15 mouse cellular contexts compared by ENCODE assay signal in genomic region chr17:47250001-47250400, GRCm38 (mm10).
DNase-seq lines count a peak whose midpoint lies in the region; ATAC-seq lines count a peak whose summit lies in the region.
"Had no signal": no experiment of that assay in that cellular context is flagged by ENCODE, and none has a peak within 500 bp of the region (broad histone marks: within the 10 kb centered on the region; RNA-seq: fewer than 3 reads in every experiment).

No protein-coding gene starts in this region.

- no peaks in the 10 kb centered on the region for H3K9me3 ChIP-seq in liver, embryonic 16.5 days (replicated peaks; ENCODE audit: control insufficient read depth, low read length)
- H3K9me3 ChIP-seq: forebrain, embryonic 10.5 days; heart, embryonic 13.5 days had no signal

- ATAC-seq in liver, embryonic 16.5 days (ENCODE audit: low read depth) = no peak
- ATAC-seq: hindbrain, embryonic 16.5 days had no signal

- peak; percentile 17 for DNase-seq in gastrocnemius, adult 18-20 months (ENCODE audit: low spot score)
- no peak for DNase-seq in gastrocnemius, postnatal 25 days
- DNase-seq in liver = no peak
- peak; percentile 19 for DNase-seq in A20 (ENCODE audit: low read depth, low spot score)
- DNase-seq in spleen, adult 12 weeks (ENCODE audit: low spot score) = no peak
- DNase-seq in cerebellum, adult 8-10 months = no peak
- DNase-seq: adrenal gland, postnatal 25 days; cerebellum, adult 18-20 months; kidney, postnatal 14 days had no signal

- H3K27ac ChIP-seq in liver, embryonic 16.5 days (ENCODE audit: low read length) = peak overlapping the region; percentile 50; the same call in 1 of the 2 replicates
- peak overlapping the region; percentile 37 for H3K27ac ChIP-seq in macrophage
- H3K27ac ChIP-seq: forebrain, embryonic 10.5 days; heart, embryonic 13.5 days had no signal

- H3K79me2 ChIP-seq in macrophage (ENCODE audit: inconsistent target) = peaks cover 87% of the 10 kb centered on the region

- peak overlapping the region; percentile 15; the same call in 1 of the 2 replicates for H3K4me2 ChIP-seq in liver, embryonic 16.5 days (ENCODE audit: low read depth, low read length)
- H3K4me2 ChIP-seq: heart, embryonic 13.5 days had no signal

- H3K27me3 ChIP-seq in liver, embryonic 16.5 days (ENCODE audit: control insufficient read depth, insufficient read depth, low read depth, low read length) = no peaks in the 10 kb centered on the region
- H3K27me3 ChIP-seq: heart, embryonic 13.5 days; megakaryocyte, embryonic 14.5 days had no signal

- WGBS in liver, embryonic 16.5 days (ENCODE audit: insufficient replicate concordance) = 43% methylated on average over 4 of the region's 4 CpGs
- 2% methylated on average over 4 of the region's 4 CpGs for WGBS in macrophage (ENCODE audit: missing documents)

- no peak overlapping the region for H3K9ac ChIP-seq in liver, embryonic 16.5 days (ENCODE audit: low read depth, low read length)
- H3K9ac ChIP-seq: heart, embryonic 13.5 days had no signal

- H3K36me3 ChIP-seq in liver, embryonic 16.5 days (ENCODE audit: control insufficient read depth, insufficient read depth) = no peaks in the 10 kb centered on the region
- no peaks in the 10 kb centered on the region for H3K36me3 ChIP-seq in macrophage (ENCODE audit: inconsistent target)

- H3K4me3 ChIP-seq in liver, embryonic 16.5 days (ENCODE audit: low read depth, low read length) = no peak overlapping the region
- no peak overlapping the region for H3K4me3 ChIP-seq in macrophage (ENCODE audit: inconsistent target)
- H3K4me3 ChIP-seq: forebrain, embryonic 10.5 days; heart, embryonic 13.5 days; megakaryocyte, embryonic 14.5 days had no signal

- H3K4me1 ChIP-seq in liver, embryonic 16.5 days (ENCODE audit: control insufficient read depth, low read depth, low read length) = no peaks in the 10 kb centered on the region; the same call in 1 of the 2 replicates
- H3K4me1 ChIP-seq: heart, embryonic 13.5 days had no signal

Comparison
In these comparisons a context has a peak if more than half of its experiments do, and no peak if none do; other contexts are left out.
1. DNase-seq: peak in gastrocnemius, adult 18-20 months (single experiment) and A20 (single experiment); none in gastrocnemius, postnatal 25 days (single experiment), liver (single experiment), spleen, adult 12 weeks (single experiment) and cerebellum, adult 8-10 months (single experiment).